Mouse (Mus musculus) MEL (cell line): Measurements from ENCODE around the gene Fam227b. TPM values are rescaled to one million over a fixed set of nuclear protein-coding genes. Genes with fewer than 3 reads are reported as not detected.

Source experiments
- DNase-seq: peaks from one replicate; pipeline ENCODE4 v3.0.0; 2011; ENCODE audit warnings: low read depth, low spot score
- H3K27ac ChIP-seq: 2 replicates; pipeline ENCODE4 v1.5.1; 2012; ENCODE audit warnings: low read depth, mild to moderate bottlenecking, control low read depth, low read length, moderate library complexity; ENCODE audit not compliant: control insufficient read depth
- H3K27me3 ChIP-seq, 2 experiments: fragments of 150-350 bp in 1 of 2; sonication (generic) in 1 of 2; 2 replicates each; pipeline ENCODE4 v1.6.1; 2012; ENCODE audit warnings: low read length in 2 of 2, mild to moderate bottlenecking in 2 of 2, improper control_type of control experiment in 1 of 2, moderate library complexity in 1 of 2; ENCODE audit not compliant: insufficient read depth in 2 of 2, control insufficient read depth in 1 of 2
- H3K36me3 ChIP-seq, 2 experiments: 2 replicates each; pipeline ENCODE4 v1.6.1; 2012 to 2014; ENCODE audit warnings: low read length in 2 of 2, improper control_type of control experiment in 1 of 2, inconsistent platforms in 1 of 2, mild to moderate bottlenecking in 1 of 2; ENCODE audit not compliant: insufficient read depth in 2 of 2, control insufficient read depth in 1 of 2
- H3K4me1 ChIP-seq, 2 experiments: fragments of 150-350 bp in 1 of 2; sonication (generic) in 1 of 2; 2 replicates each; pipeline ENCODE4 v1.6.1; 2012; ENCODE audit warnings: low read length in 2 of 2, improper control_type of control experiment in 1 of 2, mild to moderate bottlenecking in 1 of 2; ENCODE audit not compliant: insufficient read depth in 2 of 2, control insufficient read depth in 1 of 2
- H3K4me3 ChIP-seq, 2 experiments: fragments of 150-350 bp in 1 of 2; sonication (generic) in 1 of 2; 2 replicates each; pipeline ENCODE4 v1.5.1; 2012; ENCODE audit warnings: low read depth in 2 of 2, low read length in 2 of 2, mild to moderate bottlenecking in 2 of 2, moderate library complexity in 2 of 2, control low read depth in 1 of 2, improper control_type of control experiment in 1 of 2; ENCODE audit not compliant: control insufficient read depth in 1 of 2, insufficient read depth in 1 of 2
- H3K79me2 ChIP-seq: 2 replicates; pipeline ENCODE4 v1.6.1; 2012; ENCODE audit warnings: mild to moderate bottlenecking, low read length, moderate library complexity; ENCODE audit not compliant: control insufficient read depth, poor library complexity, insufficient read depth
- H3K9ac ChIP-seq: 2 replicates; pipeline ENCODE4 v1.6.1; 2012; ENCODE audit warnings: low read depth, mild to moderate bottlenecking, control low read depth, low read length, moderate library complexity; ENCODE audit not compliant: control insufficient read depth, poor library complexity, severe bottlenecking
- H3K9me3 ChIP-seq: fragments of 150-350 bp; sonication (generic); replicated peaks from 2 replicates; pipeline ENCODE4 v1.6.1; 2012; ENCODE audit warnings: mild to moderate bottlenecking, low read length, improper control_type of control experiment, moderate library complexity; ENCODE audit not compliant: insufficient read depth
- BHLHE40 ChIP-seq: IDR thresholded peaks from 2 replicates; pipeline ENCODE4 v1.6.1; 2012; ENCODE audit warnings: low read depth, mild to moderate bottlenecking, inconsistent platforms, low read length, improper control_type of control experiment, borderline replicate concordance
- CHD1 ChIP-seq: IDR thresholded peaks from 2 replicates; pipeline ENCODE4 v1.6.1; 2012; ENCODE audit warnings: low read depth, mild to moderate bottlenecking, inconsistent platforms, low read length, improper control_type of control experiment
- CHD2 ChIP-seq: IDR thresholded peaks from 2 replicates; pipeline ENCODE4 v1.6.1; 2011; ENCODE audit warnings: low read length, improper control_type of control experiment
- ELF1 ChIP-seq: IDR thresholded peaks from 2 replicates; pipeline ENCODE4 v1.6.1; 2014; ENCODE audit warnings: low read depth, mild to moderate bottlenecking, inconsistent platforms, low read length, improper control_type of control experiment, moderate library complexity
- ETS1 ChIP-seq: IDR thresholded peaks from 2 replicates; pipeline ENCODE4 v1.6.1; 2012; ENCODE audit warnings: low read depth, mild to moderate bottlenecking, inconsistent platforms, low read length, improper control_type of control experiment, moderate library complexity
- HCFC1 ChIP-seq: IDR thresholded peaks from 2 replicates; pipeline ENCODE4 v1.6.1; 2012; ENCODE audit warnings: low read depth, mild to moderate bottlenecking, inconsistent platforms, low read length, improper control_type of control experiment, moderate library complexity
- JUND ChIP-seq: IDR thresholded peaks from 2 replicates; pipeline ENCODE4 v1.6.1; 2011; ENCODE audit warnings: low read depth, mild to moderate bottlenecking, improper control_type of control experiment, low read length
- MAZ ChIP-seq: IDR thresholded peaks from 2 replicates; pipeline ENCODE4 v1.6.1; 2012; ENCODE audit warnings: low read depth, mild to moderate bottlenecking, inconsistent platforms, low read length, improper control_type of control experiment
- MEF2A ChIP-seq: IDR thresholded peaks from 2 replicates; pipeline ENCODE4 v1.6.1; 2014; ENCODE audit warnings: low read depth, mild to moderate bottlenecking, inconsistent platforms, low read length, improper control_type of control experiment; ENCODE audit not compliant: poor library complexity, insufficient replicate concordance, severe bottlenecking; ENCODE audit errors: extremely low read depth
- MXI1 ChIP-seq: IDR thresholded peaks from 2 replicates; pipeline ENCODE4 v1.6.1; 2011; ENCODE audit warnings: mild to moderate bottlenecking, low read depth, low read length, improper control_type of control experiment
- MYB ChIP-seq: IDR thresholded peaks from 2 replicates; pipeline ENCODE4 v1.6.1; 2011; ENCODE audit warnings: mild to moderate bottlenecking, low read depth, low read length, improper control_type of control experiment
- MYC ChIP-seq: IDR thresholded peaks from 2 replicates; pipeline ENCODE4 v1.6.1; 2011; ENCODE audit warnings: low read depth, mild to moderate bottlenecking, low read length, improper control_type of control experiment, moderate library complexity
- POLR2A ChIP-seq, 2 experiments: IDR thresholded peaks; 2 replicates each; pipeline ENCODE4 v1.6.1; 2011 to 2012; ENCODE audit warnings: low read length in 2 of 2, mild to moderate bottlenecking in 2 of 2, control low read depth in 1 of 2, improper control_type of control experiment in 1 of 2, low read depth in 1 of 2, moderate library complexity in 1 of 2; ENCODE audit not compliant: control insufficient read depth in 1 of 2, insufficient read depth in 1 of 2, poor library complexity in 1 of 2
- POLR2AphosphoS2 ChIP-seq: IDR thresholded peaks from 2 replicates; pipeline ENCODE4 v1.6.1; 2011; ENCODE audit warnings: low read length, improper control_type of control experiment
- RAD21 ChIP-seq: IDR thresholded peaks from 2 replicates; pipeline ENCODE4 v1.6.1; 2011; ENCODE audit warnings: mild to moderate bottlenecking, low read depth, low read length, improper control_type of control experiment
- SIN3A ChIP-seq: IDR thresholded peaks from 2 replicates; pipeline ENCODE4 v1.6.1; 2012; ENCODE audit warnings: low read length, improper control_type of control experiment, inconsistent platforms
- SMC3 ChIP-seq: IDR thresholded peaks from 2 replicates; pipeline ENCODE4 v1.6.1; 2011; ENCODE audit warnings: low read depth, low read length, improper control_type of control experiment
- ZNF384 ChIP-seq: IDR thresholded peaks from 2 replicates; pipeline ENCODE4 v1.6.1; 2012; ENCODE audit warnings: low read depth, mild to moderate bottlenecking, inconsistent platforms, low read length, improper control_type of control experiment
- polyA plus RNA-seq, 2 experiments: library from polyadenylated mRNA; stranded (reverse) in 1 of 2; unstranded in 1 of 2; fragments of >175 nt in 1 of 2; fragments of >200 nt in 1 of 2; gene quantifications; 2 replicates each; pipeline versions ENCODE4 v1.2.1 to v1.2.4; 2012; ENCODE audit warnings: low replicate concordance in 2 of 2, low read depth in 1 of 2; ENCODE audit not compliant: insufficient read length in 2 of 2, insufficient read depth in 1 of 2, missing spikeins in 1 of 2
- total RNA-seq: library from RNA; depleted of rRNA; stranded (reverse); fragments of 300-350 nt; gene quantifications from 2 replicates; pipeline ENCODE4 v1.2.3, GENCODE M21; 2012

Fam227b gene
- total and polyA plus RNA-seq, 3 experiments, result not detected

DNA sequence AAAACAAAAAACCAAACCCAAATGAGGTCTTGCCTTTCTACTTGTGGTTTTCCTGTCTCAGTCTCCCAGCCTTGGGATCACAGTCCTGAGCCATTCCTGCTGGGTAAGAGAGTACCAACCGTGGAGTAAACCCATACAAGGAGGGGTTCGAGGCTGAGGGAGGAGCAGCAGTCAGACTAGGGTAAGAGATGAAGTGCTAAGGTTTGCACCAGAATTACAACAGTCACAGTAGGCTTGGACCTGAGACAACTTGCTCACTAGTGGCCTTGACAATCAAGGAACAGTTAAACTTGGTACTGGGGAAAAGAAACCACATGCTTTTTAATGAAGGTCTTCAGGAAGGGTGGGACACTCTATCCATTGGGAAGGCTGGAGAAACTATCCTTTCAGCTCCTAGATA is 72.7 kb downstream of the Fam227b start:
- Histone ChIP-seq H3K27ac (no peak overlapping the region), H3K79me2 (no peaks in the 10 kb centered on the region)
- no peak for TF ChIP-seq SMC3
- TF ChIP-seq ELF1, result no peak
- no peak for TF ChIP-seq ETS1
- TF ChIP-seq MYB, result no peak
- TF ChIP-seq MXI1, result no peak
- TF ChIP-seq, all 39 proteins: peak for 0
- Histone ChIP-seq H3K27me3 (no peaks in the 10 kb centered on the region), H3K36me3 (no peaks in the 10 kb centered on the region), H3K4me1 (no peaks in the 10 kb centered on the region), H3K9ac (no peak overlapping the region), H3K9me3 (no peaks in the 10 kb centered on the region), H3K4me3 (no peak overlapping the region)
- DNase-seq, result no peak

GRCm38 (mm10) chr2:126076506-126076905 is 75.3 kb downstream of the Fam227b start:
- H3K27ac ChIP-seq, result no peak overlapping the region
- no peaks in the 10 kb centered on the region for H3K9me3 ChIP-seq
- no peak overlapping the region for H3K4me3 ChIP-seq
- no peaks in the 10 kb centered on the region for H3K4me1 ChIP-seq
- H3K9ac ChIP-seq, result no peak overlapping the region
- no peak for TF ChIP-seq MAZ
- H3K79me2 ChIP-seq, result no peaks in the 10 kb centered on the region
- DNase-seq, result no peak
- H3K36me3 ChIP-seq, result no peaks in the 10 kb centered on the region
- no peaks in the 10 kb centered on the region for H3K27me3 ChIP-seq

DNA sequence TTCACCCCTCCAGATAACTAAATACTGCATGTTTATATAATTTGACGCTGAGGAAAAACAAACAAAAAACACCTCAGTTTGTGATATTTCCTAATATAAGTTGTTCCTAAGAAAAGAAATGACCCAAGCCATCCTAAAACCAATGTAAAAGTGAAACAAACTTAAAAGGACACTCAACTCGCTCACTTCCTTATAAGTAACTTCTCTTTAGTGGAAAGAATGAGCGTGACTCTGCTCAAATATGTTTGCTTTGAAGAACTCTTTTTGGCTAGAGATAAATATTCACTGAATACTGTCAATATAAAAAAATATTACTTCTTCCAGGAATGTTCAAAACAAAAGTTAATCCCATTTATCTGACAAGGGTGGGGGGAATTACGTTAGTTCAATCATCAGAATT is 78.1 kb downstream of the Fam227b start:
- no peaks in the 10 kb centered on the region for H3K27me3 ChIP-seq
- no peaks in the 10 kb centered on the region for H3K9me3 ChIP-seq
- no peaks in the 10 kb centered on the region for H3K79me2 ChIP-seq
- H3K9ac ChIP-seq, result no peak overlapping the region
- TF ChIP-seq RAD21, result no peak
- no peak for TF ChIP-seq JUND
- no peak for TF ChIP-seq CHD2
- TF ChIP-seq CHD1, result no peak
- TF ChIP-seq SIN3A, result no peak
- no peak for TF ChIP-seq POLR2A (IDR thresholded peaks at IDR 0.05; ENCODE audit: control insufficient read depth in 1 of 2, insufficient read depth in 1 of 2, low read depth in 1 of 2, low read length in 2 of 2, poor library complexity in 1 of 2)
- TF ChIP-seq BHLHE40, result no peak
- no peak for TF ChIP-seq ZNF384
- TF ChIP-seq POLR2AphosphoS2, result no peak
- no peak for TF ChIP-seq MEF2A
- TF ChIP-seq HCFC1, result no peak
- TF ChIP-seq MYC, result no peak
- TF ChIP-seq, all 39 proteins: peak for 0
- Histone ChIP-seq H3K4me1 (no peaks in the 10 kb centered on the region), H3K27ac (no peak overlapping the region), H3K4me3 (no peak overlapping the region), H3K36me3 (no peaks in the 10 kb centered on the region)
- no peak for DNase-seq
